Mouse (Mus musculus): ENCODE measurements around the gene Ddc.

DNA sequence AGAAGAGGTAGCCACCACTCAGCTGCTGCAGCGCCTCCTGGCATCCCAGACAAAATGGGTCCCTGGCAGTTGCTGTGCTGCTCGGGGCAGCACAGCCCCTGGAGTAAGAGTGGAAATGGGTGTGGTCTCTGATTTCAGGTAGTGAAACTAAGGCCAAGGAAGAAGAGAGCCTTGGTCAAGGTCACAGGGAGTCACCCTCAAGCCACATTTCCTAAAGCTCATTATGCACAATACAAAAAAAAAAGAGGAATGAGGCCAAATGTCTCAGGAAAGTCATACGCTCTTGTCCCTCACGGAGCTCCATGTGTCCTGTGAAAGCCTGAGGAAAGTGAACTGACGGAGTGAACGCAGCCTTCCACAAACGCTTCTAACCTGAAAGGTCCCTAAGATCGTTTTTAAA is 116.2 kb downstream of the Ddc start:
- no peak for TF ChIP-seq CTCF (IDR thresholded peaks at IDR 0.05)
- TF ChIP-seq EP300 (IDR thresholded peaks at IDR 0.05), result no peak
